Comparison of ENCODE assay signal across 9 mouse cellular contexts in the genomic region with DNA sequence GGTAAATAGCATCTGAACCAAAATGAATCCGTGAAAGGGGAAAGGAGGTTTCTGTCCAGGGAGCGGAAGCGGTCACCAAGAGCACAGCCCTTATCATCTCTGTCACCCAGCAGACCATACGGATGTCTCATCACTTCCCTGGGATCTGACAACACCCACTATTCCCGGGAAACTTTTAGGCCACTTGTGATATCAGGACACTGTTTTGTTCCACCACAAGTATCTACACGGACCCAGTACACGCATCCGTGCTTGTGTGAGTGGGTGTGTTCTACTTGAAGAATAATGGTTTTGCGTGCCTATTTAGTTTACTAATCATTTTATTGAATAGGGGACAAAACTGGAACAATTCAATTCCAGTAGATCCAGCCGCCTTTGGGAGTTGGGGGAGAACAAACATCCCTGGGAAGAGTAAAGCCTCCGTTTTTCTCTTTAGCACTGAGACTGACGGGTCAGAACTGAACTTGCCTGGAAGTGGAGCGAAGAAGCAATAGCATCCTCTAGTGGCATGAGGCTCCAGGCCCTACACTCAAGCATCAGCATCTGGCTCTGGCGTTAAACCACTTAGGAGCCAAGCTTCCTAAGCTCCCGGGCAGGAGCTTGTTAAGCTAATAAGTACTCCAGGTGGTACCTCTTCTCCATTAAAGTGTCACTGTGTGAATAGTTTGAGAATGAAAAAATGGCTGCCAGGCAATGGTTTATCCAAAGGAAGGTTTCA. TPM values are rescaled to one million over a fixed set of nuclear protein-coding genes. Genes with fewer than 3 reads are reported as not detected.
DNase-seq lines count a peak whose midpoint lies in the region; ATAC-seq and TF ChIP-seq lines count a peak whose summit lies in the region.
"Had no signal": no experiment of that assay in that cellular context is flagged by ENCODE, and none has a peak within 500 bp of the region (broad histone marks: within the 10 kb centered on the region; RNA-seq: fewer than 3 reads in every experiment).

No protein-coding gene starts in this region.

- TF ChIP-seq CTCF in hindbrain, postnatal 0 days (IDR thresholded peaks at IDR 0.05; ENCODE audit: low read depth): peak; percentile 90

- no peaks in the 10 kb centered on the region for H3K36me3 ChIP-seq in forebrain, embryonic 11.5 days (ENCODE audit: control insufficient read depth, insufficient read depth, low read length)
- H3K36me3 ChIP-seq in forebrain, embryonic 10.5 days (replicated peaks): no peaks in the 10 kb centered on the region
- H3K36me3 ChIP-seq in hindbrain, postnatal 0 days (ENCODE audit: insufficient read depth, low read length): no peaks in the 10 kb centered on the region
- no peaks in the 10 kb centered on the region for H3K36me3 ChIP-seq in midbrain, embryonic 16.5 days (ENCODE audit: control insufficient read depth, insufficient read depth, low read length)
- H3K36me3 ChIP-seq: limb, embryonic 15.5 days had no signal

- 65% methylated on average over 15 of the region's 15 CpGs for WGBS in forebrain, embryonic 11.5 days
- WGBS in forebrain, embryonic 10.5 days: 64% methylated on average over 15 of the region's 15 CpGs
- WGBS in hindbrain, postnatal 0 days: 54% methylated on average over 15 of the region's 15 CpGs
- 54% methylated on average over 15 of the region's 15 CpGs for WGBS in midbrain, embryonic 16.5 days

- no peak overlapping the region for H3K4me3 ChIP-seq in forebrain, embryonic 11.5 days (ENCODE audit: low read depth, low read length)
- H3K4me3 ChIP-seq in forebrain, embryonic 10.5 days: no peak overlapping the region
- H3K4me3 ChIP-seq in hindbrain, postnatal 0 days (ENCODE audit: low read length): no peak overlapping the region
- no peak overlapping the region for H3K4me3 ChIP-seq in midbrain, embryonic 16.5 days (ENCODE audit: low read depth, low read length)
- H3K4me3 ChIP-seq: limb, embryonic 15.5 days had no signal

- ATAC-seq in forebrain, embryonic 11.5 days (replicated peaks; ENCODE audit: low FRiP score): peak; percentile 69; the same call in 1 of the 2 replicates
- peak; percentile 83 for ATAC-seq in hindbrain, postnatal 0 days
- peak; percentile 94 for ATAC-seq in midbrain, embryonic 16.5 days

- no peaks in the 10 kb centered on the region for H3K27me3 ChIP-seq in forebrain, embryonic 11.5 days (ENCODE audit: control insufficient read depth, insufficient read depth, low read length)
- no peaks in the 10 kb centered on the region for H3K27me3 ChIP-seq in forebrain, embryonic 10.5 days (ENCODE audit: poor library complexity, severe bottlenecking)
- H3K27me3 ChIP-seq in hindbrain, postnatal 0 days (ENCODE audit: insufficient read depth, low read length): no peaks in the 10 kb centered on the region
- no peaks in the 10 kb centered on the region for H3K27me3 ChIP-seq in midbrain, embryonic 16.5 days (ENCODE audit: control insufficient read depth, insufficient read depth, low read depth, low read length)
- H3K27me3 ChIP-seq: limb, embryonic 15.5 days had no signal

- no peak overlapping the region for H3K27ac ChIP-seq in forebrain, embryonic 11.5 days (ENCODE audit: low read depth, low read length)
- no peak overlapping the region for H3K27ac ChIP-seq in forebrain, embryonic 10.5 days
- H3K27ac ChIP-seq in hindbrain, postnatal 0 days: no peak overlapping the region
- H3K27ac ChIP-seq in midbrain, embryonic 16.5 days (ENCODE audit: low read length): no peak overlapping the region
- H3K27ac ChIP-seq: limb, embryonic 15.5 days had no signal

- no peak overlapping the region for H3K9ac ChIP-seq in forebrain, embryonic 11.5 days (ENCODE audit: low read length)
- no peak overlapping the region for H3K9ac ChIP-seq in hindbrain, postnatal 0 days (replicated peaks; ENCODE audit: low read length)
- H3K9ac ChIP-seq in midbrain, embryonic 16.5 days (ENCODE audit: low read depth, low read length): no peak overlapping the region
- H3K9ac ChIP-seq: limb, embryonic 15.5 days had no signal

- no peaks in the 10 kb centered on the region for H3K9me3 ChIP-seq in forebrain, embryonic 11.5 days (ENCODE audit: control insufficient read depth, low read length)
- no peaks in the 10 kb centered on the region for H3K9me3 ChIP-seq in forebrain, embryonic 10.5 days
- H3K9me3 ChIP-seq in hindbrain, postnatal 0 days (ENCODE audit: low read length): no peaks in the 10 kb centered on the region
- H3K9me3 ChIP-seq in midbrain, embryonic 16.5 days (replicated peaks; ENCODE audit: control insufficient read depth, low read length, poor library complexity, severe bottlenecking): no peaks in the 10 kb centered on the region
- H3K9me3 ChIP-seq: limb, embryonic 15.5 days had no signal

- H3K4me1 ChIP-seq in forebrain, embryonic 11.5 days (replicated peaks; ENCODE audit: control insufficient read depth, insufficient read depth, low read length): no peaks in the 10 kb centered on the region
- H3K4me1 ChIP-seq in forebrain, embryonic 10.5 days: no peaks in the 10 kb centered on the region
- H3K4me1 ChIP-seq in hindbrain, postnatal 0 days (ENCODE audit: insufficient read depth, low read length): no peaks in the 10 kb centered on the region
- no peaks in the 10 kb centered on the region; the same call in 1 of the 2 replicates for H3K4me1 ChIP-seq in midbrain, embryonic 16.5 days (ENCODE audit: control insufficient read depth, insufficient read depth, low read length)
- H3K4me1 ChIP-seq: limb, embryonic 15.5 days had no signal

- DNase-seq in forebrain, embryonic 11.5 days (ENCODE audit: low spot score): peak; percentile 58
- DNase-seq in forebrain, embryonic 10.5 days (ENCODE audit: extremely low spot score, low spot score): no peak
- DNase-seq in cerebellum, adult 18-20 months: peak; percentile 55 to 58
- peak; percentile 12 to 39 for DNase-seq in frontal cortex, postnatal 10 days (ENCODE audit: low spot score in 2 of 2)
- DNase-seq in hindbrain, postnatal 0 days (ENCODE audit: low spot score): peak; percentile 83
- DNase-seq in left cerebral cortex, adult 8-10 months (ENCODE audit: low spot score in 2 of 2): peak; percentile 32 to 42
- no peak for DNase-seq in thymus, postnatal 25 days

- no peak overlapping the region for H3K4me2 ChIP-seq in forebrain, embryonic 11.5 days (ENCODE audit: low read depth, low read length, severe bottlenecking)
- no peak overlapping the region for H3K4me2 ChIP-seq in hindbrain, postnatal 0 days (ENCODE audit: low read depth, low read length)
- no peak overlapping the region for H3K4me2 ChIP-seq in midbrain, embryonic 16.5 days (ENCODE audit: low read length)
- H3K4me2 ChIP-seq: limb, embryonic 15.5 days had no signal

RNA-seq across cellular contexts. Expression of gene C7, which starts 5.4 kb away (rescaled TPM):
- not detected in 2 replicates for polyA plus RNA-seq in forebrain, embryonic 11.5 days (2014; fragmentation: Nextera tagmentation; extraction: Ambion mirVana)
- polyA plus RNA-seq in forebrain, embryonic 10.5 days (2016; fragmentation: Nextera tagmentation; extraction: Ambion mirVana): not detected in 2 replicates
- total RNA-seq in hindbrain, postnatal 0 days (2014; rRNA removed): 0.10 TPM in 1 of 2 replicates, not detected in the other
- 0.05 TPM in 1 of 2 replicates, not detected in the other for polyA plus RNA-seq in hindbrain, postnatal 0 days (2015; fragmentation: Nextera tagmentation; extraction: Ambion mirVana)
- total RNA-seq in left cerebral cortex, adult 8-10 months (2022): 1 to 10 TPM in 3 of 4 experiments, under 1 TPM in 1; 0.95 to 1.2 (median 1.1) TPM
- 0.18 TPM in 1 of 2 replicates, not detected in the other for polyA plus RNA-seq in midbrain, embryonic 16.5 days (2015; fragmentation: Nextera tagmentation; extraction: Ambion mirVana)

RNA-seq across cellular contexts. Expression of gene Card6, which starts 39.4 kb away (rescaled TPM):
- polyA plus RNA-seq in forebrain, embryonic 11.5 days (2014; fragmentation: Nextera tagmentation; extraction: Ambion mirVana): 0.97 and 1.6 TPM in 2 replicates
- polyA plus RNA-seq in forebrain, embryonic 10.5 days (2016; fragmentation: Nextera tagmentation; extraction: Ambion mirVana): 0.84 and 1.2 TPM in 2 replicates
- total RNA-seq in hindbrain, postnatal 0 days (2014; rRNA removed): 0.16 and 0.29 TPM in 2 replicates
- 0.23 and 0.54 TPM in 2 replicates for polyA plus RNA-seq in hindbrain, postnatal 0 days (2015; fragmentation: Nextera tagmentation; extraction: Ambion mirVana)
- 1 to 10 TPM; 2.2 to 3.0 (median 2.8) TPM for total RNA-seq in left cerebral cortex, adult 8-10 months (2022)
- polyA plus RNA-seq in midbrain, embryonic 16.5 days (2015; fragmentation: Nextera tagmentation; extraction: Ambion mirVana): 0.50 and 0.65 TPM in 2 replicates

RNA-seq across cellular contexts. Expression of gene Rpl37, which starts 47.5 kb away (rescaled TPM):
- 418 and 471 TPM in 2 replicates for polyA plus RNA-seq in forebrain, embryonic 11.5 days (2014; fragmentation: Nextera tagmentation; extraction: Ambion mirVana)
- polyA plus RNA-seq in forebrain, embryonic 10.5 days (2016; fragmentation: Nextera tagmentation; extraction: Ambion mirVana): 465 and 478 TPM in 2 replicates
- 147 and 148 TPM in 2 replicates for total RNA-seq in hindbrain, postnatal 0 days (2014; rRNA removed)
- polyA plus RNA-seq in hindbrain, postnatal 0 days (2015; fragmentation: Nextera tagmentation; extraction: Ambion mirVana): 414 and 415 TPM in 2 replicates
- total RNA-seq in left cerebral cortex, adult 8-10 months (2022): 100 to 1,000 TPM; 292 to 338 (median 307) TPM
- 257 and 300 TPM in 2 replicates for polyA plus RNA-seq in midbrain, embryonic 16.5 days (2015; fragmentation: Nextera tagmentation; extraction: Ambion mirVana)

Comparison
In these comparisons a context has a peak if more than half of its experiments do, and no peak if none do; other contexts are left out.
1. DNase-seq: peak in forebrain, embryonic 11.5 days (single experiment), cerebellum, adult 18-20 months (2 of 2), frontal cortex, postnatal 10 days (2 of 2), hindbrain, postnatal 0 days (single experiment) and left cerebral cortex, adult 8-10 months (2 of 2); none in forebrain, embryonic 10.5 days (single experiment) and thymus, postnatal 25 days (single experiment).
2. Peak in every context shown above with its lines, with median percentiles within 50 percentile points of each other: ATAC-seq.